ENCODE assay signal across 15 mouse cellular contexts in genomic region chr12:31520119-31520518, GRCm38 (mm10). TPM values are rescaled to one million over a fixed set of nuclear protein-coding genes. Genes with fewer than 3 reads are reported as not detected.
DNase-seq lines count a peak whose midpoint lies in the region; ATAC-seq and TF ChIP-seq lines count a peak whose summit lies in the region.
"Had no signal": no experiment of that assay in that cellular context is flagged by ENCODE, and none has a peak within 500 bp of the region (broad histone marks: within the 10 kb centered on the region; RNA-seq: fewer than 3 reads in every experiment).

No protein-coding gene starts in this region.

- no peak for TF ChIP-seq POLR2A in brain, embryonic 14.5 days (IDR thresholded peaks at IDR 0.05; ENCODE audit: borderline replicate concordance, extremely low read depth, insufficient read depth, insufficient read length, poor library complexity, severe bottlenecking)

- ATAC-seq in heart, embryonic 13.5 days (ENCODE audit: extremely low read depth, insufficient number of reproducible peaks, low FRiP score, low TSS enrichment): no peak
- no peak for ATAC-seq in heart, embryonic 12.5 days (ENCODE audit: insufficient number of reproducible peaks, low FRiP score)
- no peak for ATAC-seq in CD4-positive, CD25-positive, alpha-beta regulatory T cell, adult 4 months

- H3K4me1 ChIP-seq in heart, embryonic 13.5 days: peaks cover 23% of the 10 kb centered on the region
- H3K4me1 ChIP-seq in heart, embryonic 12.5 days (replicated peaks): peaks cover 20% of the 10 kb centered on the region
- H3K4me1 ChIP-seq: forebrain, embryonic 12.5 days; limb, embryonic 12.5 days; midbrain, embryonic 12.5 days had no signal

- H3K4me2 ChIP-seq in heart, embryonic 13.5 days: peak overlapping the region; percentile 31; the same call in 1 of the 2 replicates
- H3K4me2 ChIP-seq in heart, embryonic 12.5 days: no peak overlapping the region
- H3K4me2 ChIP-seq: forebrain, embryonic 12.5 days; limb, embryonic 12.5 days; lung, embryonic 15.5 days; midbrain, embryonic 12.5 days had no signal

- intact Hi-C loops in left cerebral cortex, postnatal 10 days (cut with DNase I): no loop called here

- DNase-seq in left cerebral cortex, postnatal 10 days (ENCODE audit: extremely low spot score in 1 of 2, low spot score in 2 of 2): peak; percentile 33 to 62
- no peak for DNase-seq in left cerebral cortex, adult 11 months (ENCODE audit: low spot score)
- DNase-seq in Muller cell, postnatal 12 days (ENCODE audit: inconsistent ontology term): peak; percentile 7
- peak; percentile 71 for DNase-seq in brain, embryonic 14.5 days (ENCODE audit: low read depth)
- DNase-seq: cerebellum, adult 9-10 months had no signal

- TF ChIP-seq CTCF in brain, embryonic 14.5 days (IDR thresholded peaks at IDR 0.05; ENCODE audit: borderline replicate concordance, extremely low read depth, insufficient read depth, insufficient read length): no peak

- H3K36me3 ChIP-seq in heart, embryonic 13.5 days: peaks cover 2% of the 10 kb centered on the region; the same call in 1 of the 2 replicates
- no peaks in the 10 kb centered on the region for H3K36me3 ChIP-seq in heart, embryonic 12.5 days
- H3K36me3 ChIP-seq: forebrain, embryonic 12.5 days; limb, embryonic 12.5 days; lung, embryonic 15.5 days; midbrain, embryonic 12.5 days had no signal

- H3K27me3 ChIP-seq in heart, embryonic 13.5 days (replicated peaks): no peaks in the 10 kb centered on the region
- H3K27me3 ChIP-seq in heart, embryonic 12.5 days (replicated peaks): no peaks in the 10 kb centered on the region
- H3K27me3 ChIP-seq: forebrain, embryonic 12.5 days; limb, embryonic 12.5 days; lung, embryonic 15.5 days; midbrain, embryonic 12.5 days had no signal

- peaks cover 5% of the 10 kb centered on the region for H3K9me3 ChIP-seq in heart, embryonic 13.5 days
- H3K9me3 ChIP-seq in heart, embryonic 12.5 days (replicated peaks): no peaks in the 10 kb centered on the region
- H3K9me3 ChIP-seq: forebrain, embryonic 12.5 days; limb, embryonic 12.5 days; lung, embryonic 15.5 days; midbrain, embryonic 12.5 days had no signal

- peak overlapping the region; percentile 44 for H3K27ac ChIP-seq in heart, embryonic 13.5 days (replicated peaks)
- no peak overlapping the region for H3K27ac ChIP-seq in heart, embryonic 12.5 days (ENCODE audit: poor library complexity, severe bottlenecking)
- H3K27ac ChIP-seq: forebrain, embryonic 12.5 days; limb, embryonic 12.5 days; lung, embryonic 15.5 days; midbrain, embryonic 12.5 days had no signal

- no peak overlapping the region for H3K9ac ChIP-seq in heart, embryonic 13.5 days
- no peak overlapping the region for H3K9ac ChIP-seq in heart, embryonic 12.5 days
- H3K9ac ChIP-seq: forebrain, embryonic 12.5 days; limb, embryonic 12.5 days; lung, embryonic 15.5 days; midbrain, embryonic 12.5 days had no signal

- H3K4me3 ChIP-seq in heart, embryonic 13.5 days: no peak overlapping the region
- no peak overlapping the region for H3K4me3 ChIP-seq in heart, embryonic 12.5 days
- H3K4me3 ChIP-seq: forebrain, embryonic 12.5 days; limb, embryonic 12.5 days; lung, embryonic 15.5 days; midbrain, embryonic 12.5 days had no signal

- 26% methylated on average over 6 of the region's 6 CpGs for WGBS in heart, embryonic 13.5 days
- WGBS in heart, embryonic 12.5 days: 41% methylated on average over 6 of the region's 6 CpGs

RNA-seq across cellular contexts. Expression of gene Cbll1, which starts 20.7 kb away (rescaled TPM):
- polyA plus RNA-seq in heart, embryonic 13.5 days (2015; fragmentation: Nextera tagmentation; extraction: Ambion mirVana): 8.4 and 9.3 TPM in 2 replicates
- polyA plus RNA-seq in heart, embryonic 12.5 days (2016; fragmentation: Nextera tagmentation; extraction: Ambion mirVana): 10.7 and 11.3 TPM in 2 replicates
- 10 to 100 TPM; 22.5 to 22.6 TPM for total RNA-seq in left cerebral cortex, postnatal 10 days (2021)
- 12.7 and 19.6 TPM in 2 replicates for polyA plus RNA-seq in brain, embryonic 14.5 days (2012; rRNA removed)
- polyA plus RNA-seq in CD4-positive, CD25-positive, alpha-beta regulatory T cell, adult 4 months (2017; shearing (Covaris generic)): 10 to 100 TPM; 26.2 to 32.6 TPM

RNA-seq across cellular contexts. Expression of gene Slc26a4, which starts 39.6 kb away (rescaled TPM):
- polyA plus RNA-seq in heart, embryonic 13.5 days (2015; fragmentation: Nextera tagmentation; extraction: Ambion mirVana): 0.16 and 0.43 TPM in 2 replicates
- 0.14 and 0.19 TPM in 2 replicates for polyA plus RNA-seq in heart, embryonic 12.5 days (2016; fragmentation: Nextera tagmentation; extraction: Ambion mirVana)
- total RNA-seq in left cerebral cortex, postnatal 10 days (2021): 1 to 10 TPM in 1 of 2 experiments, under 1 TPM in 1; 0.84 to 1.3 TPM
- 0.05 and 0.08 TPM in 2 replicates for polyA plus RNA-seq in brain, embryonic 14.5 days (2012; rRNA removed)
- polyA plus RNA-seq in CD4-positive, CD25-positive, alpha-beta regulatory T cell, adult 4 months (2017; shearing (Covaris generic)): not detected
- total RNA-seq: granulocyte monocyte progenitor cell, adult 5-6 weeks had no signal
- polyA plus RNA-seq: embryonic facial prominence, embryonic 11.5 days; forebrain, embryonic 12.5 days; lung, embryonic 15.5 days; midbrain, embryonic 12.5 days; urinary bladder, adult 2 months had no signal
